ENCODE assay signal across 23 mouse cellular contexts in genomic region chr5:101535451-101535850, GRCm38 (mm10).
DNase-seq lines count a peak whose midpoint lies in the region; ATAC-seq and TF ChIP-seq lines count a peak whose summit lies in the region.
"Had no signal": no experiment of that assay in that cellular context is flagged by ENCODE, and none has a peak within 500 bp of the region (broad histone marks: within the 10 kb centered on the region; RNA-seq: fewer than 3 reads in every experiment).

No protein-coding gene starts in this region.

- no peak for TF ChIP-seq CTCF in midbrain, postnatal 0 days (IDR thresholded peaks at IDR 0.05)

- H3K9ac ChIP-seq in midbrain, embryonic 11.5 days (ENCODE audit: low read length), result no peak overlapping the region
- no peak overlapping the region for H3K9ac ChIP-seq in midbrain, postnatal 0 days (replicated peaks; ENCODE audit: low read length, poor library complexity, severe bottlenecking)
- H3K9ac ChIP-seq: forebrain, embryonic 13.5 days; heart, embryonic 13.5 days; hindbrain, embryonic 12.5 days; hindbrain, embryonic 15.5 days had no signal

- H3K4me2 ChIP-seq in midbrain, embryonic 11.5 days, result no peak overlapping the region
- H3K4me2 ChIP-seq in midbrain, postnatal 0 days (ENCODE audit: low read depth, low read length, poor library complexity, severe bottlenecking), result no peak overlapping the region
- H3K4me2 ChIP-seq: forebrain, embryonic 13.5 days; heart, embryonic 13.5 days; hindbrain, embryonic 12.5 days; hindbrain, embryonic 15.5 days had no signal

- H3K4me3 ChIP-seq in midbrain, embryonic 11.5 days (ENCODE audit: low read depth, low read length), result no peak overlapping the region
- no peak overlapping the region for H3K4me3 ChIP-seq in midbrain, postnatal 0 days (ENCODE audit: low read depth, low read length)
- H3K4me3 ChIP-seq: forebrain, embryonic 10.5 days; forebrain, embryonic 13.5 days; heart, adult 2 months; heart, embryonic 10.5 days; heart, embryonic 13.5 days; hindbrain, embryonic 12.5 days; hindbrain, embryonic 15.5 days had no signal

- 62% methylated on average over 5 of the region's 5 CpGs for WGBS in midbrain, embryonic 11.5 days
- WGBS in midbrain, postnatal 0 days, result 73% methylated on average over 5 of the region's 5 CpGs

- peak; percentile 10 for DNase-seq in embryo, embryonic 10 days (ENCODE audit: low spot score)
- no peak for DNase-seq in embryo, embryonic 11 days
- peak; percentile 79 for DNase-seq in midbrain, embryonic 11.5 days (ENCODE audit: low spot score, missing footprints)
- no peak for DNase-seq in midbrain, postnatal 0 days (ENCODE audit: low spot score)
- DNase-seq in R1 (ENCODE audit: low read depth, low spot score), result peak; percentile 60
- no peak for DNase-seq in gastrocnemius, postnatal 14 days
- DNase-seq: adrenal gland, postnatal 10 days; adrenal gland, postnatal 36 days; cerebellum, adult 11 months; cerebellum, adult 2 months; cerebellum, adult 9-11 months; cerebellum, postnatal 25 days; gastrocnemius, postnatal 25 days; heart, adult 2 months; heart, postnatal 14 days had no signal

- intact Hi-C loops in gastrocnemius, postnatal 14 days (cut with DNase I; ENCODE audit: low total_unique reads), result no loop called here

- no peaks in the 10 kb centered on the region; the same call in 1 of the 2 replicates for H3K9me3 ChIP-seq in midbrain, embryonic 11.5 days (ENCODE audit: control insufficient read depth, low read length)
- H3K9me3 ChIP-seq in midbrain, postnatal 0 days (ENCODE audit: low read length), result no peaks in the 10 kb centered on the region
- H3K9me3 ChIP-seq: heart, embryonic 10.5 days; hindbrain, embryonic 12.5 days; hindbrain, embryonic 15.5 days had no signal

- H3K36me3 ChIP-seq in midbrain, embryonic 11.5 days (ENCODE audit: control insufficient read depth, insufficient read depth, low read length), result no peaks in the 10 kb centered on the region
- H3K36me3 ChIP-seq in midbrain, postnatal 0 days (ENCODE audit: insufficient read depth, low read length), result no peaks in the 10 kb centered on the region
- H3K36me3 ChIP-seq: forebrain, embryonic 10.5 days; heart, embryonic 10.5 days; heart, embryonic 13.5 days; hindbrain, embryonic 12.5 days; hindbrain, embryonic 15.5 days had no signal

- no peak overlapping the region for H3K27ac ChIP-seq in midbrain, embryonic 11.5 days (ENCODE audit: low read depth, low read length)
- H3K27ac ChIP-seq in midbrain, postnatal 0 days (ENCODE audit: low read depth, low read length), result no peak overlapping the region
- H3K27ac ChIP-seq: forebrain, embryonic 10.5 days; forebrain, embryonic 13.5 days; heart, adult 2 months; heart, embryonic 10.5 days; heart, embryonic 13.5 days; hindbrain, embryonic 12.5 days; hindbrain, embryonic 15.5 days had no signal

- H3K4me1 ChIP-seq in midbrain, embryonic 11.5 days (ENCODE audit: control insufficient read depth, insufficient read depth, low read length), result peaks cover 15% of the 10 kb centered on the region
- H3K4me1 ChIP-seq in midbrain, postnatal 0 days (ENCODE audit: insufficient read depth, low read length), result no peaks in the 10 kb centered on the region

- ATAC-seq in midbrain, embryonic 11.5 days (ENCODE audit: low FRiP score), result no peak
- ATAC-seq in midbrain, postnatal 0 days (ENCODE audit: low FRiP score), result no peak
- ATAC-seq: forebrain, embryonic 13.5 days; forebrain, embryonic 16.5 days; intestine, postnatal 0 days had no signal

- peaks cover 80% of the 10 kb centered on the region for H3K27me3 ChIP-seq in midbrain, embryonic 11.5 days (ENCODE audit: control insufficient read depth, insufficient read depth, low read length)
- peaks cover 80% of the 10 kb centered on the region for H3K27me3 ChIP-seq in midbrain, postnatal 0 days (ENCODE audit: insufficient read depth, low read length)

Comparison
In these comparisons a context has a peak if more than half of its experiments do, and no peak if none do; other contexts are left out.
1. DNase-seq: peak in embryo, embryonic 10 days (single experiment), midbrain, embryonic 11.5 days (single experiment) and R1 (single experiment); none in embryo, embryonic 11 days (single experiment), midbrain, postnatal 0 days (single experiment) and gastrocnemius, postnatal 14 days (single experiment).